Mouse (Mus musculus) cerebellum, adult 2 months (tissue): ENCODE measurements around the gene Chaf1b. TPM values are rescaled to one million over a fixed set of nuclear protein-coding genes. Genes with fewer than 3 reads are reported as not detected.

Source experiments
- DNase-seq, 2 experiments: peaks; one replicate each; pipeline ENCODE4 v3.0.0; 2021
- H3K27ac ChIP-seq: fragments of 200-500 bp; 2 replicates; pipeline ENCODE4 v1.5.1; 2012; ENCODE audit warnings: low read length, control low read depth, inconsistent platforms; ENCODE audit not compliant: insufficient read depth
- H3K27me3 ChIP-seq: fragments of 200-500 bp; 2 replicates; pipeline ENCODE4 v1.6.1; 2012; ENCODE audit warnings: inconsistent platforms, mild to moderate bottlenecking, low read length, moderate library complexity; ENCODE audit not compliant: control insufficient read depth, insufficient read depth
- H3K4me1 ChIP-seq: fragments of 200-500 bp; 2 replicates; pipeline ENCODE4 v1.6.1; 2011; ENCODE audit warnings: low read length; ENCODE audit not compliant: control insufficient read depth, insufficient read depth
- H3K4me3 ChIP-seq: fragments of 200-500 bp; replicated peaks from 2 replicates; pipeline ENCODE3; 2011; ENCODE audit warnings: mild to moderate bottlenecking, low read depth, low read length, control low read depth; ENCODE audit not compliant: insufficient read depth
- CTCF ChIP-seq: fragments of 200-500 bp; IDR thresholded peaks from 2 replicates; pipeline ENCODE4 v1.5.1; 2011; ENCODE audit warnings: low read depth, mild to moderate bottlenecking, control low read depth, low read length, moderate library complexity, borderline replicate concordance; ENCODE audit not compliant: insufficient read depth
- POLR2A ChIP-seq: fragments of 200-500 bp; IDR thresholded peaks from 2 replicates; pipeline ENCODE4 v1.6.1; 2011; ENCODE audit warnings: low read length, control low read depth, borderline replicate concordance; ENCODE audit not compliant: insufficient read depth
- WGBS: fragments of 180-500 bp; shearing (Covaris S2); methylation state at CpG from one replicate; pipeline ENCODE4 v1.1.7; 2018; 5-methylcytosine and 5-hydroxymethylcytosine counted together
- polyA plus RNA-seq: library from polyadenylated mRNA; depleted of rRNA; stranded (reverse); fragments of >200 nt; gene quantifications from 2 replicates; pipeline ENCODE4 v1.2.3, GENCODE M21; 2012

Gene Chaf1b
- polyA plus RNA-seq, 1 experiment, result 0.51 TPM

DNA sequence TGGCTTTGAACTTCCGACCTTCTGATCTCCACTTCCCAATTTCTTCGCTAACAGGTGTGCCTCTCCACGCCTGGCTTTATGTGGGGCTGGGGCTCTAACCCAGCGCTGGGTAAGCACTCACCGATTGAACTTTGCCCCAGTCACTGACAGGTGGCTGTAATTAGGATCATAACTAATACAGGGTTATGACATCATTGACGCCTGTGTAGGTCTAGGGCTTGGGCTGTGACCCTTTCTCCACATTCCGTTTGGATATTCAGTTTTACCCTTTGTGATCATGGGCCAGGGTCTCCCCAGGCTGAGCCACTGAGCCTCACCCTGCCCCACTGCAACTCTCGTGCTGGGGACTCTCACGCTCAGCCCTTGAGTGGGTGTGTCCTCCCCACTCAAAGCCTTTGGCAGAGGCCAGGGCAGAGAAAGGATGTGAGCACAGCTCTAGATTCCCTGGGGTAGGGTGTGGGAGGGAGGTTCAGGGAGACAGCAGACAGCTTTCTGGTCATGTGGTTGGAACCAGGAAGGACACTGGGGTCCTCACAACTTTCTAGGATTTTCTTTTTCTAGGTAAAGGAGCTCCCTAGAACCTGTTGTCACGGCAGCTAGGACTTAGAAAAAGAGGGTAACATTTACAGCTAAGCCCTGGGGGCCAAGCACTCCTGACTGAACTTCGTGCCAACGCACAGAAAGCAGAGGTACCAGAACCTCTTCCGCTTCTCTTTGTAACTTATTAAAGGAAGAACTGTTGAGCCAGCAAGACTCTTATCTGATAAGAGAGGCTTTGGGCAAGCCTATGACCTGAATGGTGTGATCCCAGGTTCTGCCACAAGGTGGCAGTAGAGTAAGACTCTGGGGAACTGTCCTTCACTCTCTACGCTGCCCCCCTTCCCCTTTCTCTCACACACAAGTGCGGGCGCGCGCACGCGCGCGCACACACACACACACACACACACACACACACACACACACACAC is 34.3 kb downstream of the Chaf1b start:
- DNase-seq, result peak; percentile 58 to 75
- Histone ChIP-seq H3K27me3 (no peaks in the 10 kb centered on the region), H3K27ac (no peak overlapping the region), H3K4me1 (no peaks in the 10 kb centered on the region), H3K4me3 (no peak overlapping the region)
- no peak for TF ChIP-seq POLR2A
- TF ChIP-seq CTCF, result peak; percentile 74
- 36% methylated on average over 22 of the region's 22 CpGs for WGBS

DNA sequence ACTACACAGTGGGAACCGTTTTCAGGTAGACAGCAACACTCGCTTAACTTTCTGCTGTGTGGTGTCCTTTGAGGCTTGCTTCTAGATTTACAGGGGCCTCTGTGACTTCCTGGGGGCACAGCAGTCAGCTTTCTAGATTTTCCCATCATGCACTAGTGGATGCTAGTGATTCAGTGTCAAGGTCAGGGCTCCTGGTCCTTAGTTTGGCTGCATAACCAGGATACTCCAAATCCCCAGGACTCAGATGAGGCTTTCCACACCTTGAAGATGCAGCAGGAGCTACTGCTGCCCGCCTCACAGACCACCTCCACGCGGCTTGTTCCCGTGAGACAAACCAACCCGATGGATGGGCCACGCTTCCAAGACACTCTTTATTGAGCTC is 35.0 kb downstream of the Chaf1b start:
- Histone ChIP-seq H3K4me1 (no peaks in the 10 kb centered on the region), H3K27ac (no peak overlapping the region), H3K27me3 (no peaks in the 10 kb centered on the region), H3K4me3 (no peak overlapping the region)
- no peak for DNase-seq
- no peak for TF ChIP-seq POLR2A
- no peak for TF ChIP-seq CTCF
- 63% methylated on average over 8 of the region's 8 CpGs for WGBS

DNA sequence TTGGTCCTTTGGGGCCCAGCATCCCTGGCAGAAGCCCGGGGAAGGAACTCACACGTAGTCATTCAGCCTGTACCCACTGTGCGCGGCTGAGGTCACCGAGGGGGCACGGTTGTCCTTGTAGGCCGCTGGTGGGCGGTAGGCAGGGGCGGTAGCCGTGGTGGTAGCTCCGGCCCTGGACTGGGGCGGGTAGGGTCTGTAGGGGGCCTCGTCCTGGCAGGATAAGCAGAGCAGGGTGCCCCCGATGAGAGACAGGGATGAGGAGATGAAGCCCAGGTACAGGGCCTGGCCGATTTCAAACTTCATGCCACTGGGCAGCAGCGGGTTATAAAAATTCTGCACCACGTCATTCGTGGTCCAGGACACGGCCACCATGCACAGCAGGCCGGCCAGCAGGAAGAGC is 35.5 kb downstream of the Chaf1b start:
- no peak overlapping the region for H3K27ac ChIP-seq
- no peak for DNase-seq
- no peak overlapping the region for H3K4me3 ChIP-seq
- H3K4me1 ChIP-seq, result no peaks in the 10 kb centered on the region
- TF ChIP-seq CTCF (no peak), POLR2A (no peak)
- 77% methylated on average over 20 of the region's 20 CpGs for WGBS
- no peaks in the 10 kb centered on the region for H3K27me3 ChIP-seq

DNA sequence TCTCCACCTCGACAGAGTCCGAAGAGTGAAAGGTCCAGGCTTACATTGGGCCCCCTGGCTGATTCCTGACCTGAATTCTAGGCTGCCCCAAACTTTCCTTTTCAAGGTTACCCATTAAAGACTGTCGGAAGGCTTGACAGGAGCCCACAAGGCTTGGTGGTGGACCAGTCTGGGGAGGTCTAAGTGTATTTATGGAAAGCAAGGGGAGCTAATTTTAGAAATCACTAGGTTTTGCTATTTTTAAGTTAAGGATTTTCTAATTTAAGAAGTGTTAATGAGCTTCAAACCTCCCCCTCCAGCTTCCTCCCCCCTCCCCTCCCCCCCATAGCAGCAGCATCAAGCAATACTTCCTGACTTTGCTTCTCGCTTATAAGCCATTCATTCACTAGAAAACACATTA is 37.0 kb downstream of the Chaf1b start:
- no peak for DNase-seq
- Histone ChIP-seq H3K27me3 (no peaks in the 10 kb centered on the region), H3K27ac (no peak overlapping the region), H3K4me1 (no peaks in the 10 kb centered on the region), H3K4me3 (no peak overlapping the region)
- TF ChIP-seq CTCF (no peak), POLR2A (no peak)
- 79% methylated on average over 4 of the region's 4 CpGs for WGBS

DNA sequence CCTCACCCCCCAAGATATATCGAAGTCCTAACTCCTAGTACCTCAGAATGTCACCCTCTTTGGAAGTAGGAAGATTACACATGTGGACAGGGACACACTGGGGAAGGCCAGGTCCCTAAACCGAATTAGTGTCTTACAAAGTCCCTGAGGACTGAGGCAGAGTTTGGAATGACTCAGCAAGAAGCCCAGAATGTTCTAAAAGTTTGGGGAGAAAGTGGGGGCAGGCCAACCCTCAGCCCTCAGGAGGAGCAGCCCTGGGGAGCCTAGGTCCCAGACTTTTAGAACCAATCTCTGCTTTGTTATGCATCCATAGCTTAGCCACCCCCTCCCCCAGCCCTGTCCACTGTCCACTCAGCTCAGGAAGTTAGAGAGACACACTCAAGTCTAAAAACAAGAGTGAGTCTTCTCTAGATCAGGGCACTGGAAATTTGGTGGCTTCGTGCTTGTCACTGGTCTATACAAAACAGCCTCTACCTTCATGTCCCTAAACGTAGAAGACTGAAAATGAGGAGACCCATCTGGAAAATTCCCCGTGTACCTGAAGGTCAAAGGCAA is 39.2 kb downstream of the Chaf1b start:
- TF ChIP-seq POLR2A (no peak), CTCF (no peak)
- DNase-seq, result no peak
- H3K4me3 ChIP-seq, result no peak overlapping the region
- 81% methylated on average over 5 of the region's 5 CpGs for WGBS
- H3K4me1 ChIP-seq, result no peaks in the 10 kb centered on the region
- H3K27ac ChIP-seq, result no peak overlapping the region
- no peaks in the 10 kb centered on the region for H3K27me3 ChIP-seq

DNA sequence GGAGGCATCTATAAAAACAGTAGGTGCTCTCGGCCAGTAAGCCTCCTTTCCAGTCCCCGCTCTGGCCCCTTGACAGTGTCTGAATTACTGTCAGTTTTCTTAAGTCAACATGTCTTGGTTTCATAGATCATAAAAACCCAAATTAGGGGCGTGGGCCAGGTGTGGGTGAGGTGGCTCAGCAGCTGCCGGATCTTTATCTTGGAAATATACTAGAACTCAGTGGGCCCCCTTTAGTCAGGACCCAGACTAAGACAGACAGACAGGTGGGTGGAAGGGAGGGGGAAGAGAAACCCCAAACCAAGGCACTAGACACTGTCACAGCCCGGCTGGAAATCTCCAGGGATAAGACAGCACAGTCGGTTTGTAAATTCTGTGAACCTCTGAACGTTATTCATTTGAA is 40.1 kb downstream of the Chaf1b start:
- Histone ChIP-seq H3K4me1 (no peaks in the 10 kb centered on the region), H3K27ac (no peak overlapping the region), H3K4me3 (no peak overlapping the region), H3K27me3 (no peaks in the 10 kb centered on the region)
- no peak for DNase-seq
- WGBS, result 77% methylated on average over 7 of the region's 7 CpGs
- TF ChIP-seq CTCF (no peak), POLR2A (no peak)

DNA sequence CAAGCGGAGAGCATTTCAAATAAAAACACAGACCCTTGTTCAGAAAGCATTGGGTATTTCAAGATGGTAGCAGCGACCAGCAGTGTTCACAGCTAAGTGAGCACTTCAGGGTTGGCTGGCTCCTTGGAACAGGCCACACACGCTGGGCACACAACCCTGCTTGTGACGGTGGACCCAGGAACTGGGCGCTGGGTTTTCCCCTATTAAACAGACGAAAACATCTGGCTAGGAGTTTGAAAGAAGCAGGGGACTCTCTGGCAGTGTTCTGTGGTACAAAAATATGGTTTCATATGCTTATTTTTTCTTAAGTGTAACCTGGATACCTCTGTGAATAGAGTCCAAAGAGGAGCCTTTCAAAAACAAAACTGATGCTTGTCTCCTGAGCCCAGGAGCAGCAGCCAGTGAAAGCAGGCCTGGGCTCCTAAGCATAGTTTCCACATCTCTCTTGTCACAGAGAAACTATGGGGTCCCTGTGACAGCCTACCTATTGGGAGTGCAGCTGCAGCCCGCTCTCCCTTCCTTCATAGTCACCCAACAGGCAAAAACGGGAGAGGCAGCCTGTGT is 42.1 kb downstream of the Chaf1b start:
- H3K27me3 ChIP-seq, result no peaks in the 10 kb centered on the region
- no peak overlapping the region for H3K27ac ChIP-seq
- no peak overlapping the region for H3K4me3 ChIP-seq
- TF ChIP-seq CTCF, result no peak
- TF ChIP-seq POLR2A, result no peak
- no peaks in the 10 kb centered on the region for H3K4me1 ChIP-seq
- no peak for DNase-seq
- 65% methylated on average over 8 of the region's 8 CpGs for WGBS

DNA sequence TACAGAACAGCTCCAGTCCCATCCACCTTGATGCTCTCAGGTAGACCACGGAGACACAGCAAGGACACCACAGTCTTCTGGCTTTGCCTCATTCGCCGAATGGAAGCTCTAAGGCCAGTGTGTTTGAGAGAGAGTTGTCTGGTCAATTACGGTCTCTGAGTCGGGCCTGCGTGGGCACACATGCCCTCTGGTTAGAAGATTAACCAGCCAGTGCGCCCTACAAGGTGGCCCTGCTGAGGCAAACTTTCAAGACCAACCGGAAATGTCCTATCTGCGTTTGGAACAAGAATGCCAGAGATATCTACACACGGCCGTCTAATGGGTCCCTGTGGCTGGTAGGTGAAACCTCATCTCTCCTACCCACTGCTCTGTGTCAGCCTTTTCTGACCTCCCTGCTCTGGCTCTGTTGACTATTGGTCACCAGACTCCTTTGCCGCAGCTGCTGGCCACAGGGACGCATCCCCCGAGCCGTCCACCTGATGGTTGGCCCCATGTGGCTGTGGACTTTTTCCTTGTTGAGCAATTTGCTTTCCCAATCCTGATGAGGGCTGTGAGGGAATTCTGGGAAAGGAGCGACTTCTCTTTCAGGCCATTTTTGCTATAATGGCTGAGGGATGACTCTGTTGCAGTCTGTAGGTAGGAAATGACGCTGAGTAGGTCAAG is 45.8 kb downstream of the Chaf1b start:
- 93% methylated on average over 17 of the region's 17 CpGs for WGBS
- TF ChIP-seq CTCF (no peak), POLR2A (no peak)
- DNase-seq, result no peak

More for the DNA sequence above, 45.8 kb downstream of the Chaf1b start:
- no peak overlapping the region for H3K27ac ChIP-seq
- H3K4me3 ChIP-seq, result no peak overlapping the region
- H3K4me1 ChIP-seq, result no peaks in the 10 kb centered on the region
- H3K27me3 ChIP-seq, result no peaks in the 10 kb centered on the region
